Mouse (Mus musculus) leukemia stem cell, adult 10-12 weeks (primary cell): ENCODE measurements around the gene Fign. TPM values are rescaled to one million over a fixed set of nuclear protein-coding genes. Genes with fewer than 3 reads are reported as not detected.

Experiments
- polyA plus RNA-seq: library from polyadenylated mRNA; stranded (reverse); fragments of >175 nt; gene quantifications from 2 replicates; pipeline ENCODE4 v1.2.3, GENCODE M21; 2012; ENCODE audit warnings: low replicate concordance

Fign gene
- not detected in 2 replicates for polyA plus RNA-seq

GRCm38 (mm10) chr2:64097937-64098617 is at the start of gene Fign:
Fign (minus strand) TSS chr2:64098038.

